Mouse (Mus musculus): Measurements from ENCODE around the gene Gm3676.
"Not testable (repeated sequence)": the region's sequence is repeated elsewhere in the genome, so short reads cannot be mapped to it uniquely, and the experiment has no call there.

The Gm3676 gene

DNA sequence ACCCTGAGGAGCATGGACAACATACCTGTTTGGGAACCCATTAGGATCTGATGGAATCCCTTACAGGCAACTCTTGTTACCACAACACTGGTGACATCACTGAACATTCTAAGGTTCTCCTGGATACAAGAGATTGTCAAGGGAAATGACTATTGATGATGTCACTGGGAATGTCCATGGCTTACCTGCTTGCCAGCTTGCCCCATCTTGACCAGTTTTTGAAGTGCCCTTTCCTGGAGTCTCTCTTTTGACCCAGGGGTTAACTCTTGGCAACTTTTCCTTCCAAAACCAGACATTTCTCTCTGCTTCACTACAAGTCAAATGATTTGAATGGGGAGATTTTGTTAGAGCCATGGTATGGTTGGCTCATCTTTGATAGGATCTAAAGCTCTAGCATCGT lies at the start of gene Gm3676:
TSS of gene Gm3676 (minus strand) at position 101 of the 400 bp plus-strand sequence.
- DNase-seq: not testable (repeated sequence)

DNA sequence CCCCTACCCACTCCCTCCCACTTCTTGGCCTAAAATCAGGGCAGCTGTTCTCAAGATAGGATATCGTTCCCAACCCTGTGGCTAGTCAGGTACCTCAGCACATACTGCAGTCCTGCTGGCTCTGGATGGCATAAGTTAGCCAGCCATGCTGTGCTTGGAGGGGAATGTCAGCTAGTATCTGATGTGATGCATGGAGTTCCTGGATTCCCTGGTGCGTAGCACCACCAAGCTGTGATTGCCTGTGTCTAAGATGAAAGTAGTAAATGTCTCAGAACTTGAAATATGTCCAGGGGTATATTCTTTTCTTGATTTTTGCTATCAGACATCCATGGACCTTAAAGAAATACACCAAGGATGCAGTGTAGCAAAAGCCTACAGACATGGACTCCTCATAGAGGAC lies 1.9 kb upstream of the Gm3676 start:
- peak; percentile 21 for DNase-seq

DNA sequence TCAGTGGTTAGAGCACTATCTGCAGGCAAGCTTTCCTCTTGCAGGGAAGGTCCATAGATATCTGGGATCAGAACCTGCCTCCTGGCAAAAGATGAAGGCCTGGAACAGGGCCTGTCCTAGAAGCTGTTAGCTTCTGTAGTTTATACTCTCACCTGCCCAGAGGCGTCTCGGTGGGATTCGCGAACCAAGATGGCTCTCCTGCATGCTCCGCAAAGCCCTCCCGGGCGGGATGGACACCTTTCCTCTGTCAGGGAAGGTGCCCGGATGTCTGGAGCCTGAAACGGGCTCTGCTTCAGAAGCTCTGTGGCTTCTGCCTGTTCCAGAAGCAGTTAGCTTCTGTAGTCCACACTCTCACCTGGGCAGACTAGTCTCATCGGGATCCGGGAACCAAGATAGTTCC lies 16.1 kb downstream of the Gm3676 start:
- DNase-seq: not testable (repeated sequence)

DNA sequence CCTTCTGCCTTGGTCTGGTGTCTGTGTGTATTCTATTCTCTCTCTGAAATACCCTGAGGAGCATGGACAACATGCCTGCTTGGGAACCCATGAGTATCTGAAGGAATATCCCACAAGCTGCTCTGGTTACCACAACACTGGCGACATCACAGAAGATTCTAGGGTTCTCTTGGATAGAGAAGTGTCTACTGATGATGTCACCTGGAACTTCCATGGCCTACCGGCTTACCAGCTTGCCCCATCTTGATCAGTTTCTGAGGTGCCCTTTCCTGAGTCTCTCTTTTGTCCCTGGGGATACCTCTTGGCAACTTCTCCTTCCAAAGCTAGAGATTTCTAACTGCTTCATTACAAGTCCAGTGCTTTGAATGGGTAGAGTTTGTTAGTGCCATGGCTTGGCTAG lies 21.8 kb downstream of the Gm3676 start, which contains the start of gene Gm3072:
TSS of gene Gm3072 (minus strand) at position 101 of the 400 bp plus-strand sequence.
- not testable (repeated sequence) for DNase-seq

DNA sequence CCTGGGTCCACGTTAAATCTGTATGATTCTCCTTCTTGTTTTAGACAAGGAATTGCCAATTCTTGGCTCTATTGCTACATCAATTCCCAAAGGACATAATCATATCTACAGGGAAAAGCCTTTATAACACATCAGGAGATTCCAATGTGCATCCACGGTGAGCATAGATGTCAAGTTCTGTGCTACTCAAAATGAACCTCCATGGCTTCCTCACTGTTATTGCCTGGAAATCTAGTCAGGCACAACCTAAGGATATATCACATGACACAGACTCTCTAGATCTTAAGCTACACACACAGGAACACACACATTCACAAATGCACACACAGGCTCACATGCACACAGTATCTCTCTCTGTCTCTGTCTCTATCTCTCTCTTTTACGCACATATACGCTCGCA lies 23.8 kb downstream of the Gm3676 start:
- not testable (repeated sequence) for DNase-seq

DNA sequence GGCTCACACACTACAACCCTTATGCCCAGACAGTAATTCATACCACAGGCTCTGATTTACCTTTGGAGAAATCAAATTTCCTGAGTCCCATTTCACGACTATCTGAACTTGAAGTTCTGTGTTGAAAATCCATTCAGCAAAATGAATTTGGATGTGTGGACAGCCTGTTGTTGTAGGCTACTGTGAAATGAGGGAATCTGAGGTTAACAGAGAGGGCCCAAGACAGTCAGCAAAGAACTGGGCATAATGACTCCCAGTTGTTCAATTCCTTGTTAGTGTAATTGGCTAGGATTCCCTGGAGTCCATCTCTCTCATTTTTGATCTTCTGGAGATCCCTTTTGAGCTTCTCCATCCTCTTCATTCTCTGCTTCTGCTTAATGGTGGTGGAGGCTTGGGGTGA lies 35.6 kb downstream of the Gm3676 start:
- DNase-seq: not testable (repeated sequence)

DNA sequence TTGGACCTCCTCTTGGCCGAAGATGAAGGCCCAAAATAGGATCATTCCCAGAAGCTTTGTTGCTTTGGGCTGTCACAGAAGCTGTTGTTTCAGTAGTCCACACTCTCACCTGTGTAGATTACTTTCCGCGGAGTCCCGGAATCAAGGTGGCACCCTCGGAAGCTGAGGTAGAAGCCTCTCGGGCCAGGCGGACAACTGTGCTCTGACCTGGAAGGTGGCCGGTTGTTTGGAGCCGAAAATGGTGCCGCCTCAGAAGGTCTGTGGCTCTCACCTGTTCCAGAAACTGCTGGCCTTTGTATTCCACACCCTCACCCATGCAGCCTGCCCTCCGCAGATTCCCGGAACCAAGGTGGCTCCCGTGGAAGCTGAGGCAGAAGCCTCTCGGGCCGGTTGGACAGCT lies 45.4 kb downstream of the Gm3676 start:
- not testable (repeated sequence) for DNase-seq
